Mouse (Mus musculus): ENCODE measurements around the gene Pkib. TPM values are rescaled to one million over a fixed set of nuclear protein-coding genes. Genes with fewer than 3 reads are reported as not detected.

Pkib gene
- polyA plus RNA-seq, 2 experiments, result 0.55 to 0.58 TPM

DNA sequence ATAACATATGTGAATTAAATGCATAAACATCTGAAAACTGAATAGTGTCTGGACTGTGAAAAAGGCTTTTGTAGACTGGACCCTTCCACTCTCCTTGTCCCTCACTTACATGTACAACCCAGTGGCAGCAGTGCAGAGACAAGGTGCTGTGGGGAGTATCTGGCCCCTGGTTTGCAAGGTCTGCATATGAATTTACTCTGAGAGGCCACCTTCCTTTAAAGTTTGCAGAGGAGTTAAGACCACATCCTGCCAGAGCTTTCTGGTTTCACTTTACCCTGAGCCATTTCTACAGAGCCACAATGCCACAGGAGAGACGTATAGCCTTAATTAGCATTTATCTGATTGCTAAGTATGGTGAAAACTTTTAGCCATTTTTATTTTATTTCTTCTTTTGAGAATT lies 121.6 kb downstream of the Pkib start:
- ATAC-seq (ENCODE audit: insufficient read depth), result no peak
- 54% methylated on average over 1 of the region's 1 CpGs for WGBS (ENCODE audit: insufficient replicate concordance)
- Histone ChIP-seq H3K27me3 (ENCODE audit: control insufficient read depth, insufficient read depth, low read length) (no peaks in the 10 kb centered on the region), H3K4me1 (replicated peaks; ENCODE audit: control insufficient read depth in 2 of 2, insufficient read depth in 2 of 2, low read length in 1 of 2) (no peaks in the 10 kb centered on the region), H3K9me3 (ENCODE audit: control insufficient read depth, low read length) (no peaks in the 10 kb centered on the region), H3K4me2 (ENCODE audit: low read depth) (no peak overlapping the region), H3K4me3 (ENCODE audit: insufficient read depth in 1 of 2, low read depth in 2 of 2, low read length in 2 of 2) (no peak overlapping the region), H3K36me3 (replicated peaks; ENCODE audit: control insufficient read depth, insufficient read depth, low read depth) (no peaks in the 10 kb centered on the region), H3K9ac (replicated peaks) (no peak overlapping the region), H3K27ac (no peak overlapping the region)
- no peak for DNase-seq (ENCODE audit: low read depth in 3 of 3, low spot score in 3 of 3)
- no peak for TF ChIP-seq EP300 (IDR thresholded peaks at IDR 0.05; ENCODE audit: low read depth)
- TF ChIP-seq CTCF (IDR thresholded peaks at IDR 0.05; ENCODE audit: low read depth), result no peak

DNA sequence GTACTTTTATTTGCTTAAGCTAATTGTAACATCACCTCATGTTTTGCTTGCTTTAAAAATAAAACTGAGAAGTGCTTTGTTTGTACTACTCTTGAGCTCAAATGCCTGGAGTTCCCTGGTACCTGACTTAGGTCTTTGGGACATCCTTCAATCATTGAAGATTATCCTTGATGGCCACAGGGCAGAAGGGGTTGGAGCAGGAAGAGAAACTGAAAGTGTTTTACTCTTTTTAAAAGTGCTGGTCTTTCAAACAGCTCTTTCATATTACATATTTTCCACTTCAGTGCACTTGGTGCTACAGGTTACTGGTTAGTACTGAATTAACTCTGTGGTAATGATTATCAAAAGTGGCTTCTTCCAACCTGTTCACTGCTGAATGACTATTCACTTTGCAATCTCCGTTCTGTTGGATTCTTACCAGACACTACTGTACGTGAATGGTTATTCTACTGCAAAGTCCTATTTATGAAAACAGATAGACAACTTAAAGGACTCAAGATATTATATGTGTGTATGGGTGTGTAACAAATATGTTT lies 123.5 kb downstream of the Pkib start:
- H3K9ac ChIP-seq (replicated peaks), result no peak overlapping the region
- H3K9me3 ChIP-seq (ENCODE audit: control insufficient read depth, low read length), result no peaks in the 10 kb centered on the region
- TF ChIP-seq EP300 (IDR thresholded peaks at IDR 0.05; ENCODE audit: low read depth), result no peak
- no peak for TF ChIP-seq CTCF (IDR thresholded peaks at IDR 0.05; ENCODE audit: low read depth)
- no peak overlapping the region for H3K4me2 ChIP-seq (ENCODE audit: low read depth)
- H3K4me1 ChIP-seq (replicated peaks; ENCODE audit: control insufficient read depth in 2 of 2, insufficient read depth in 2 of 2, low read length in 1 of 2), result no peaks in the 10 kb centered on the region
- H3K27me3 ChIP-seq (ENCODE audit: control insufficient read depth, insufficient read depth, low read length), result no peaks in the 10 kb centered on the region
- 64% methylated on average over 2 of the region's 2 CpGs for WGBS (ENCODE audit: insufficient replicate concordance)
- H3K27ac ChIP-seq, result no peak overlapping the region
- H3K4me3 ChIP-seq (ENCODE audit: insufficient read depth in 1 of 2, low read depth in 2 of 2, low read length in 2 of 2), result no peak overlapping the region
- DNase-seq (ENCODE audit: low read depth in 3 of 3, low spot score in 3 of 3) (no peak), ATAC-seq (ENCODE audit: insufficient read depth) (no peak)
- no peaks in the 10 kb centered on the region for H3K36me3 ChIP-seq (replicated peaks; ENCODE audit: control insufficient read depth, insufficient read depth, low read depth)

DNA sequence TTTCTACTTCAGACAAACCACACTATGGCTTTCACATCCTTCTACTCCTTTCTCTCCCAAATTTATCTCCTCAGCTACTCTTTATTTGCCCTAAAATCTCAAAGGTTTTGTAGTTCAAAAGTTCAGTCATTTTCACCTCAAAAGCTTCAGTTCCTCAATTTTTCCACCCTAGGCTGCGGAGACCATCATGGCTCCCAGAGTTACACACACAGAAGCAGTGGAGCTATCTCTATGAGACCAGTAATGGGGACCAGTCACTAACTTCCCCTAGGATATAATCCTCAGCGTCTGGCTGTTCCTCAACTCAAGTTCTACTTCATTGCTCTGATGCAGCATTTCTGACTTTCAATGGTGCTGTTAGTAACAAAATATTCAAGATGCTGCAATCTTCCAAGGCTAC lies 127.2 kb downstream of the Pkib start:
- TF ChIP-seq EP300 (IDR thresholded peaks at IDR 0.05; ENCODE audit: low read depth) (no peak), CTCF (IDR thresholded peaks at IDR 0.05; ENCODE audit: low read depth) (no peak)
- no peak for DNase-seq (ENCODE audit: low read depth in 3 of 3, low spot score in 3 of 3)
- Histone ChIP-seq H3K9ac (replicated peaks) (no peak overlapping the region), H3K36me3 (replicated peaks; ENCODE audit: control insufficient read depth, insufficient read depth, low read depth) (no peaks in the 10 kb centered on the region), H3K27me3 (ENCODE audit: control insufficient read depth, insufficient read depth, low read length) (no peaks in the 10 kb centered on the region), H3K4me1 (replicated peaks; ENCODE audit: control insufficient read depth in 2 of 2, insufficient read depth in 2 of 2, low read length in 1 of 2) (no peaks in the 10 kb centered on the region), H3K9me3 (ENCODE audit: control insufficient read depth, low read length) (no peaks in the 10 kb centered on the region), H3K4me2 (ENCODE audit: low read depth) (no peak overlapping the region), H3K27ac (no peak overlapping the region), H3K4me3 (ENCODE audit: insufficient read depth in 1 of 2, low read depth in 2 of 2, low read length in 2 of 2) (no peak overlapping the region)
- WGBS (ENCODE audit: insufficient replicate concordance), result 56% methylated on average over 2 of the region's 2 CpGs
- ATAC-seq (ENCODE audit: insufficient read depth), result no peak

DNA sequence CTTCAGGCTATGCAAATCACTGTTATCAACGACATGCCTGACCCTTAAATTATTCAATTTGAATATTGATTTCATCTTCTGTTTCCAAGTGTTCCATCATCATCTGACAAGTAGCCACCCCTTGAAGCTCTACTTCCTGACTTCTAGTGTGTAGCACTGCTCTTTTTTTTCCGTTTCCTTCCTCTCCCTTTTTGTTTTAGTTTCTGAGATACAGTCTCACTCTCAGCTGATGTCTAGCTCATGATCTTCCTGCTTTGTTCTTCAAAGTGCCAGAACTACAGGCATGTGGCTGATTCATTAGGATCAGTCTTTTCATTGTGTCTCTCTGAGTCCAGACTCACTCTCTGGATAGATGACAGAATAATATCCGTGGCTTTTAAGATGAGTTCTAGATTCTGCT lies 128.9 kb downstream of the Pkib start:
- WGBS (ENCODE audit: insufficient replicate concordance), result 42% methylated on average over 3 of the region's 3 CpGs
- H3K27ac ChIP-seq, result no peak overlapping the region
- DNase-seq (ENCODE audit: low read depth in 3 of 3, low spot score in 3 of 3) (no peak), ATAC-seq (ENCODE audit: insufficient read depth) (no peak)
- no peaks in the 10 kb centered on the region for H3K4me1 ChIP-seq (replicated peaks; ENCODE audit: control insufficient read depth in 2 of 2, insufficient read depth in 2 of 2, low read length in 1 of 2)
- H3K9ac ChIP-seq (replicated peaks), result no peak overlapping the region
- no peak overlapping the region for H3K4me3 ChIP-seq (ENCODE audit: insufficient read depth in 1 of 2, low read depth in 2 of 2, low read length in 2 of 2)
- H3K27me3 ChIP-seq (ENCODE audit: control insufficient read depth, insufficient read depth, low read length), result no peaks in the 10 kb centered on the region
- TF ChIP-seq CTCF (IDR thresholded peaks at IDR 0.05; ENCODE audit: low read depth) (no peak), EP300 (IDR thresholded peaks at IDR 0.05; ENCODE audit: low read depth) (no peak)
- H3K9me3 ChIP-seq (ENCODE audit: control insufficient read depth, low read length), result no peaks in the 10 kb centered on the region
- H3K36me3 ChIP-seq (replicated peaks; ENCODE audit: control insufficient read depth, insufficient read depth, low read depth), result no peaks in the 10 kb centered on the region
- no peak overlapping the region for H3K4me2 ChIP-seq (ENCODE audit: low read depth)

DNA sequence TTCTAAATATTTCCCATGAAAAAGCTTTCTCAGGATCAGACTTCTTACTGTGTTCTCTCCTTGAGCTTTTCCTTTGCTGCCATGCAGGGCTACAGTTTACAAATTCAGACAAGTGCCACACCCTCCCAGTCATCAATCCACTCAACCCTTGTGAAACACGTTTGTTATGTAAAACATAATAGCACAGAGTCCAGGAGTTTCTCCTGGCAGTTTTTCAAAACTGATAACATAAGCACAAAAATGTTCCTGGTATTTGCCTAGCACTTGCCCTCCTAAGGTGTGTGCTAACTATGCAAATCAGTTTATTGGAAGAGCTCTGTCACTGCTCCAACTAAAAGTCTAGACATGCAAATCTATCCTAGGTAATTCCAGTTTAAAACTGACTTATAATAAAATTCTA lies 131.3 kb downstream of the Pkib start:
- no peak overlapping the region for H3K4me2 ChIP-seq (ENCODE audit: low read depth)
- no peak for TF ChIP-seq EP300 (IDR thresholded peaks at IDR 0.05; ENCODE audit: low read depth)
- no peak for TF ChIP-seq CTCF (IDR thresholded peaks at IDR 0.05; ENCODE audit: low read depth)
- ATAC-seq (ENCODE audit: insufficient read depth), result no peak

More for the DNA sequence above, 131.3 kb downstream of the Pkib start:
- H3K27ac ChIP-seq, result no peak overlapping the region
- no peaks in the 10 kb centered on the region for H3K27me3 ChIP-seq (ENCODE audit: control insufficient read depth, insufficient read depth, low read length)
- H3K9ac ChIP-seq (replicated peaks), result no peak overlapping the region
- DNase-seq (ENCODE audit: low read depth in 3 of 3, low spot score in 3 of 3), result no peak
- no peaks in the 10 kb centered on the region for H3K36me3 ChIP-seq (replicated peaks; ENCODE audit: control insufficient read depth, insufficient read depth, low read depth)
- H3K4me1 ChIP-seq (replicated peaks; ENCODE audit: control insufficient read depth in 2 of 2, insufficient read depth in 2 of 2, low read length in 1 of 2), result no peaks in the 10 kb centered on the region
- no peaks in the 10 kb centered on the region for H3K9me3 ChIP-seq (ENCODE audit: control insufficient read depth, low read length)
- no peak overlapping the region for H3K4me3 ChIP-seq (ENCODE audit: insufficient read depth in 1 of 2, low read depth in 2 of 2, low read length in 2 of 2)
- WGBS (ENCODE audit: insufficient replicate concordance), result 17% methylated on average over 1 of the region's 1 CpGs

Measured in liver, embryonic 14.5 days (tissue).